Comparison of ENCODE assay signal across 17 mouse cellular contexts in the genomic region with DNA sequence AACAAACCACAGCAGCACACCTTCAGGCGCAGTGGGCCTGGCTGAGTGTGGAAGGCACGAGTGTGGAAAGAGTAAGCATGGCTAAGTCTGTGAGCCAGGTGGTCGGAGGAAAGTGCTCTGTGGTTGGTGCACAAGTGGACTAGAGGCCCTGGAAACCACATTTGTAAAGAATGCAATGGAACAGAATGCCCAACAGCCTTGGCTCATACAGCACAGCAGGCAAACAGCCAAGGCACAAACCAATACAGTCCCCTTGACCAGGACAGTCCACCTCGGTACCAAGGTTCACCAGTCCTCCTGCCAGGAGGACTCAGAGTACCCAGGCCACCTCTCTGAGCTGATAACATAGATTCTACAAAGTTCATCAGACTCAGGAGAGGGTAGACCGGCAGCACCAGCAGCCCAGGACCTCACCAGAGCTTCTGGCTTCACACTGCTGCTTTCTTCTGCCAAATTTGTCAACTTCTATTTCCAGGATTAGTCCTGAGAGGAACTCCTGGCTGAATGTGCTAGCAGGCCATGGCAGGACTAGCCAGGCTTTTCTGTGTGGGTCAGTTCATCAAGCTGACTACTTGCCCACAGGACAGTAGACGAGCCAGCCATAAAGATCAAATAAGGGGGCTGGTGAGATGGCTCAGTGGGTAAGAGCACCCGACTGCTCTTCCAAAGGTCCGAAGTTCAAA. TPM values are rescaled to one million over a fixed set of nuclear protein-coding genes. Genes with fewer than 3 reads are reported as not detected.
A peak's percentile ranks its signal among the peaks of the same experiment; 100 is the strongest.
DNase-seq lines count a peak whose midpoint lies in the region; ATAC-seq lines count a peak whose summit lies in the region.
"Had no signal": no experiment of that assay in that cellular context is flagged by ENCODE, and none has a peak within 500 bp of the region (broad histone marks: within the 10 kb centered on the region; RNA-seq: fewer than 3 reads in every experiment).

No protein-coding gene starts in this region.

- intact Hi-C loops in heart, postnatal 10 days (cut with DNase I), result no loop called here

- H3K9me3 ChIP-seq in heart, embryonic 11.5 days (replicated peaks; ENCODE audit: control insufficient read depth, low read length), result no peaks in the 10 kb centered on the region
- H3K9me3 ChIP-seq: heart, embryonic 10.5 days; liver, embryonic 12.5 days; midbrain, embryonic 15.5 days; neural tube, embryonic 13.5 days had no signal

- H3K4me1 ChIP-seq in heart, embryonic 11.5 days (ENCODE audit: control insufficient read depth, insufficient read depth, low read length), result no peaks in the 10 kb centered on the region
- H3K4me1 ChIP-seq: midbrain, embryonic 15.5 days; neural tube, embryonic 13.5 days had no signal

- WGBS in heart, embryonic 11.5 days (ENCODE audit: insufficient replicate concordance), result 86% methylated on average over 8 of the region's 8 CpGs

- H3K9ac ChIP-seq in heart, embryonic 11.5 days (ENCODE audit: low read depth, low read length), result no peak overlapping the region
- H3K9ac ChIP-seq: liver, embryonic 12.5 days; midbrain, embryonic 15.5 days; neural tube, embryonic 13.5 days had no signal

- no peak overlapping the region for H3K4me3 ChIP-seq in heart, embryonic 11.5 days (ENCODE audit: low read depth, low read length)
- H3K4me3 ChIP-seq: erythroblast, embryonic 14.5 days; heart, embryonic 10.5 days; left cerebral cortex, adult 2 months; liver, embryonic 12.5 days; midbrain, embryonic 15.5 days; neural tube, embryonic 13.5 days had no signal

- DNase-seq in heart, postnatal 10 days, result peak; percentile 32 to 43
- peak; percentile 33 for DNase-seq in 3134 (ENCODE audit: extremely low read depth, insufficient read length, low spot score)
- peak; percentile 60 for DNase-seq in Muller cell, postnatal 12 days (ENCODE audit: inconsistent ontology term)
- peak; percentile 43 for DNase-seq in cerebellum, adult 9-10 months
- no peak for DNase-seq in layer of hippocampus, adult 11-12 months (ENCODE audit: low spot score)
- no peak for DNase-seq in ovary, postnatal 10 days (ENCODE audit: low spot score)
- DNase-seq: lung, postnatal 4 days; retina, postnatal 1 day had no signal

- peaks cover 7% of the 10 kb centered on the region for H3K36me3 ChIP-seq in heart, embryonic 11.5 days (ENCODE audit: control insufficient read depth, insufficient read depth, low read length)

- no peak overlapping the region for H3K27ac ChIP-seq in heart, embryonic 11.5 days (ENCODE audit: low read depth, low read length)
- H3K27ac ChIP-seq: heart, embryonic 10.5 days; kidney, postnatal 0 days; left cerebral cortex, adult 2 months; liver, embryonic 12.5 days; midbrain, embryonic 15.5 days; neural tube, embryonic 13.5 days had no signal

- H3K27me3 ChIP-seq in heart, embryonic 11.5 days (ENCODE audit: control insufficient read depth, insufficient read depth, low read length), result no peaks in the 10 kb centered on the region
- H3K27me3 ChIP-seq: liver, embryonic 12.5 days; midbrain, embryonic 15.5 days; neural tube, embryonic 13.5 days had no signal

- ATAC-seq in heart, embryonic 11.5 days (replicated peaks; ENCODE audit: insufficient number of reproducible peaks, low FRiP score, low TSS enrichment), result no peak
- no peak for ATAC-seq in frontal cortex, adult (ENCODE audit: low TSS enrichment)
- ATAC-seq: liver, embryonic 12.5 days; midbrain, embryonic 15.5 days had no signal

- H3K4me2 ChIP-seq in heart, embryonic 11.5 days, result no peak overlapping the region
- H3K4me2 ChIP-seq: liver, embryonic 12.5 days; midbrain, embryonic 15.5 days; neural tube, embryonic 13.5 days had no signal

RNA-seq across cellular contexts. Expression of a gene that starts 35.3 kb away (rescaled TPM):
- 10 to 100 TPM; 54.2 TPM for total RNA-seq in heart, postnatal 10 days (2021)
- 55.6 and 62.0 TPM in 2 replicates for polyA plus RNA-seq in heart, embryonic 11.5 days (2014; fragmentation: Nextera tagmentation; extraction: Ambion mirVana)

RNA-seq across cellular contexts. Expression of a gene that starts 54.2 kb away (rescaled TPM):
- 10 to 100 TPM; 17.5 to 18.3 TPM for total RNA-seq in heart, postnatal 10 days (2021)
- 29.3 and 30.6 TPM in 2 replicates for polyA plus RNA-seq in heart, embryonic 11.5 days (2014; fragmentation: Nextera tagmentation; extraction: Ambion mirVana)

RNA-seq across cellular contexts. Expression of a gene that starts 54.9 kb away (rescaled TPM):
- total RNA-seq in heart, postnatal 10 days (2021), result 10 to 100 TPM; 48.0 to 53.0 TPM
- 124 and 146 TPM in 2 replicates for polyA plus RNA-seq in heart, embryonic 11.5 days (2014; fragmentation: Nextera tagmentation; extraction: Ambion mirVana)

Comparison
In these comparisons a context has a peak if more than half of its experiments do, and no peak if none do; other contexts are left out.
1. DNase-seq: peak in heart, postnatal 10 days (2 of 2), 3134 (single experiment), Muller cell, postnatal 12 days (single experiment) and cerebellum, adult 9-10 months (single experiment); none in layer of hippocampus, adult 11-12 months (single experiment) and ovary, postnatal 10 days (single experiment).